Mouse (Mus musculus) kidney, postnatal 0 days (tissue): ENCODE data around the gene Nenf. TPM values are rescaled to one million over a fixed set of nuclear protein-coding genes. Genes with fewer than 3 reads are reported as not detected.

ENCODE experiments used
- ATAC-seq: fragments of 200-750 bp; cut with Nextera tagmentation; replicated peaks from 2 replicates; pipeline ENCODE4 v1.8.0; 2017; ENCODE audit warnings: low read depth, moderate number of reproducible peaks, moderate TSS enrichment, moderate library complexity; ENCODE audit not compliant: low FRiP score
- DNase-seq: peaks from one replicate; pipeline ENCODE4 v3.0.0-alpha.2; 2016; ENCODE audit warnings: low spot score
- H3K27ac ChIP-seq: fragments of 300-500 bp; sonication (generic); 2 replicates; pipeline ENCODE4 v1.5.1; 2014; ENCODE audit warnings: mild to moderate bottlenecking
- H3K27me3 ChIP-seq: fragments of 300-500 bp; sonication (generic); 2 replicates; pipeline ENCODE4 v1.6.1; 2014; ENCODE audit warnings: low read length, mixed read lengths; ENCODE audit not compliant: insufficient read depth
- H3K36me3 ChIP-seq: fragments of 300-500 bp; sonication (generic); 2 replicates; pipeline ENCODE4 v1.6.1; 2014; ENCODE audit warnings: low read length, mixed read lengths; ENCODE audit not compliant: insufficient read depth
- H3K4me1 ChIP-seq: fragments of 300-500 bp; sonication (generic); replicated peaks from 2 replicates; pipeline ENCODE4 v1.6.1; 2014; ENCODE audit warnings: antibody characterized with exemption, low read length, mixed read lengths; ENCODE audit not compliant: insufficient read depth
- H3K4me2 ChIP-seq: fragments of 300-500 bp; sonication (generic); 2 replicates; pipeline ENCODE4 v1.6.1; 2014; ENCODE audit warnings: mild to moderate bottlenecking, low read length, moderate library complexity, mixed read lengths
- H3K4me3 ChIP-seq: fragments of 300-500 bp; sonication (generic); replicated peaks from 2 replicates; pipeline ENCODE4 v1.5.1; 2014; ENCODE audit warnings: low read depth, low read length
- H3K9ac ChIP-seq: fragments of 300-500 bp; sonication (generic); 2 replicates; pipeline ENCODE4 v1.6.1; 2014; ENCODE audit warnings: low read depth, low read length
- H3K9me3 ChIP-seq: fragments of 300-500 bp; sonication (generic); replicated peaks from 2 replicates; pipeline ENCODE4 v1.6.1; 2016; ENCODE audit warnings: low read length, inconsistent platforms, mixed read lengths
- CTCF ChIP-seq: IDR thresholded peaks from 2 replicates; pipeline ENCODE4 v1.5.1; 2016; ENCODE audit warnings: antibody characterized with exemption, low read depth, mild to moderate bottlenecking, moderate library complexity
- WGBS: fragments of 180-500 bp; shearing (Covaris S2); extraction: QIAGEN DNeasy Blood & Tissue Kit; methylation state at CpG from one replicate; pipeline ENCODE4 v1.1.7; 2014; 5-methylcytosine and 5-hydroxymethylcytosine counted together
- polyA plus RNA-seq: library from polyadenylated mRNA; unstranded; fragments of >200 nt; fragmentation: Nextera tagmentation; extraction: Ambion mirVana; gene quantifications from 2 replicates; pipeline ENCODE4 v1.2.1, GENCODE M21; 2015

Gene Nenf
- 140 and 144 TPM in 2 replicates for polyA plus RNA-seq

DNA sequence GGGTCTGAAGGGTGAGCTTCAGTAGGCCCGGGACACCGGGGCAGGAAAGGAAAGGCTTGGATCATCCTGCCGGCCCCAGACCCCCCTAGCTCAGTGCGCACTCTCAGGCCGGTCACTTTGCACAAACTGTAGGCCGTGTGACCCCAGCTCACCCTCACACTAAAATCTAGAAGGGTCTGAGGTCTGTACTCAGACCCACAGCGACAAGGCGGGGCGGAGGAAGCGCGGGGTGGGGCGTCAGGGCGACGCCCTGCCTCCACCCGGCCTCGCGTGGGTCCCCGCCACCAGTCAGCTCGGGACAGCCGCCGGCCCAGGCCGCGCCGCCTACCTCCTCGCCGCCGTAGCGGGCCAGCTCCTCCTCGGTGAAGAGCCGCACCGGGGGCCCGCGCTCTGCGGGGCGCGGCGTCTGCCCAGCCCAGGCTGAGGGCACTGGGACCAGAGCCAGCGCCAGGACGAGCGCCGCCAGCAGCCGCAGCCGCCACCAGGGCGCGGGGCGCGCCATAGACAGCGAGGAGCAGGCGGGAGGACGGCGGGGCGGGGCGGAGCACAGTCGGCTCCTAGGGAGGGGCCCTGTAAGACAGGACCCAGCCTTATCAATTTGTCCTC is at the start of gene Nenf:
Gene Nenf (minus strand): TSS at position 604 of the 606 bp plus-strand sequence.
- Histone ChIP-seq H3K27me3 (no peaks in the 10 kb centered on the region), H3K4me2 (peak within 1 kb of the TSS; percentile 65), H3K4me1 (0 out of 2 replicates have a peak, but pooled peaks cover 3% of the 10 kb centered on the region), H3K9ac (peak within 1 kb of the TSS; percentile 83), H3K36me3 (no peaks in the 10 kb centered on the region), H3K9me3 (no peaks in the 10 kb centered on the region), H3K4me3 (peak within 1 kb of the TSS; percentile 64), H3K27ac (peak within 1 kb of the TSS; percentile 72)
- 1% methylated on average over 53 of the region's 54 CpGs for WGBS
- DNase-seq, result peak; percentile 79
- peak; percentile 8; the same call in 1 of the 2 replicates for TF ChIP-seq CTCF
- ATAC-seq, result peak; percentile 86

GRCm38 (mm10) chr1:191364477-191364876 is 46.5 kb upstream of the Nenf start:
- no peaks in the 10 kb centered on the region for H3K27me3 ChIP-seq
- peak; percentile 64 for TF ChIP-seq CTCF
- no peak overlapping the region for H3K27ac ChIP-seq
- H3K4me1 ChIP-seq, result no peaks in the 10 kb centered on the region
- no peak overlapping the region for H3K4me3 ChIP-seq
- ATAC-seq (no peak), DNase-seq (peak; percentile 21)
- H3K4me2 ChIP-seq, result no peak overlapping the region
- H3K9me3 ChIP-seq, result no peaks in the 10 kb centered on the region
- no peak overlapping the region for H3K9ac ChIP-seq
- WGBS, result 80% methylated on average over 4 of the region's 4 CpGs
- peaks cover 9% of the 10 kb centered on the region for H3K36me3 ChIP-seq

- no peak for TF ChIP-seq CTCF
- 80% methylated on average over 6 of the region's 6 CpGs for WGBS
- Histone ChIP-seq H3K4me2 (no peak overlapping the region), H3K36me3 (peaks cover 19% of the 10 kb centered on the region), H3K27ac (no peak overlapping the region), H3K4me3 (no peak overlapping the region), H3K9me3 (no peaks in the 10 kb centered on the region), H3K27me3 (no peaks in the 10 kb centered on the region), H3K9ac (no peak overlapping the region), H3K4me1 (no peaks in the 10 kb centered on the region)
- no peak for ATAC-seq
- DNase-seq, result no peak
These were observed 44.4 kb upstream of the Nenf start for GRCm38 (mm10) chr1:191362412-191362811.

GRCm38 (mm10) chr1:191359478-191359877 is 41.5 kb upstream of the Nenf start:
- H3K4me2 ChIP-seq, result no peak overlapping the region
- 91% methylated on average over 7 of the region's 7 CpGs for WGBS
- DNase-seq (no peak), ATAC-seq (no peak)
- TF ChIP-seq CTCF, result no peak
- no peaks in the 10 kb centered on the region for H3K4me1 ChIP-seq
- H3K27ac ChIP-seq, result no peak overlapping the region
- peaks cover 33% of the 10 kb centered on the region for H3K36me3 ChIP-seq
- no peak overlapping the region for H3K4me3 ChIP-seq
- no peak overlapping the region for H3K9ac ChIP-seq
- no peaks in the 10 kb centered on the region for H3K9me3 ChIP-seq
- H3K27me3 ChIP-seq, result no peaks in the 10 kb centered on the region

DNA sequence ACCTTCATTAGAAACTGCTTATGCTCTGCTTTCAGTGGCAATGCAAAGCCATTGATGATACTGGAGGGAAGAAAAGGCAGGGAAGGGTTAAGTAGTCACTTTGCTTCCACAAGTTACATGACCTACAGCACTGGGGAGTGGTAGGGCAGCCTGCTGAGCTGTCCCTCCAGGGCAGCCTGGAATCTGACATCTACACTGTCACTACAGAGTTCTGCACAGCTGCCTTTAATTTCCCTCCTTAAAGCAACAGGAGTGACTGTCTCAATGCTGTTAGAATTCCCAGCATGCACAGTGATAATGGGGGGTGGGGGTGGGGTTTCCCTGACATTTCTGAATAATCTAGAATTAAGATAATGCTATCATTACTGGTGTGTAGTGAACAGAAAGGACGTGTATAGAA is 38.9 kb upstream of the Nenf start:
- Histone ChIP-seq H3K4me3 (no peak overlapping the region), H3K36me3 (peaks cover 44% of the 10 kb centered on the region), H3K4me2 (no peak overlapping the region), H3K27me3 (no peaks in the 10 kb centered on the region), H3K9me3 (no peaks in the 10 kb centered on the region), H3K9ac (no peak overlapping the region), H3K27ac (no peak overlapping the region), H3K4me1 (no peaks in the 10 kb centered on the region)
- 92% methylated on average over 1 of the region's 1 CpGs for WGBS
- ATAC-seq (no peak), DNase-seq (no peak)
- no peak for TF ChIP-seq CTCF

DNA sequence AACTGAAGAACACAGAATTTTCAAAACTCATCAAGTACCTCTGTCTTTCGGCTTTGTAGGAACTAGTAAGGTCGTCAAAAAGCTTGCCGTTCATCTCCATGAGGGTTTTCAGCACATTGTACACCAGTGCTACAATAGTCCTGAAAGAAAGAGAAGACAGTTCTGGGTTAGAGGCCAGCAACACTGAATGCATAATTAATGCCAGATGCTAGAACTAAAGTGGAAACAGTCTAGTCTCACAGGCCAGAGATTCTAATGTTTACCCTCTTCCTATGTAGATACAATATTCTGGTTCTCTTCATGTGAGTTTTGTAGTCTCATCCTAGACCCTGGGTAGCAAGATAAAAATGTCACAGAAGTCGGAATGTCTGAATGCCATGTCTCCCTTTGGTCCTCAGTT is 35.8 kb upstream of the Nenf start:
- H3K36me3 ChIP-seq, result peaks cover 50% of the 10 kb centered on the region
- 93% methylated on average over 4 of the region's 4 CpGs for WGBS
- H3K27ac ChIP-seq, result no peak overlapping the region
- no peaks in the 10 kb centered on the region for H3K9me3 ChIP-seq
- ATAC-seq (no peak), DNase-seq (no peak)
- no peak for TF ChIP-seq CTCF
- H3K4me2 ChIP-seq, result no peak overlapping the region
- H3K4me3 ChIP-seq, result no peak overlapping the region
- no peaks in the 10 kb centered on the region for H3K27me3 ChIP-seq
- H3K4me1 ChIP-seq, result no peaks in the 10 kb centered on the region
- no peak overlapping the region for H3K9ac ChIP-seq
